Mouse (Mus musculus): ENCODE data around the gene Ccdc28b.

GRCm38 (mm10) chr4:129585773-129586172 lies 38.0 kb downstream of the Ccdc28b start:
- no peak for TF ChIP-seq TCF12 (IDR thresholded peaks at IDR 0.05; ENCODE audit: insufficient read depth, poor library complexity, severe bottlenecking)
- TF ChIP-seq POLR2A (IDR thresholded peaks at IDR 0.05; ENCODE audit: insufficient read length, low read depth): no peak
- no peak for TF ChIP-seq MYOD1 (IDR thresholded peaks at IDR 0.05; ENCODE audit: control insufficient read depth in 1 of 3, insufficient read length in 2 of 3, low read depth in 2 of 3)
- TF ChIP-seq POLR2AphosphoS2 (IDR thresholded peaks at IDR 0.05; ENCODE audit: insufficient read length, low read depth): no peak
- no peak for TF ChIP-seq MAX (IDR thresholded peaks at IDR 0.05; ENCODE audit: low read depth)

Data from myocyte (in vitro differentiated cells).